Mouse (Mus musculus): ENCODE measurements around the gene Cacna1h. TPM values are rescaled to one million over a fixed set of nuclear protein-coding genes. Genes with fewer than 3 reads are reported as not detected.
A peak's percentile ranks its signal among the peaks of the same experiment; 100 is the strongest.

Cacna1h gene
- polyA plus RNA-seq, 1 experiment from 2014 or later, result 11.1 TPM

DNA sequence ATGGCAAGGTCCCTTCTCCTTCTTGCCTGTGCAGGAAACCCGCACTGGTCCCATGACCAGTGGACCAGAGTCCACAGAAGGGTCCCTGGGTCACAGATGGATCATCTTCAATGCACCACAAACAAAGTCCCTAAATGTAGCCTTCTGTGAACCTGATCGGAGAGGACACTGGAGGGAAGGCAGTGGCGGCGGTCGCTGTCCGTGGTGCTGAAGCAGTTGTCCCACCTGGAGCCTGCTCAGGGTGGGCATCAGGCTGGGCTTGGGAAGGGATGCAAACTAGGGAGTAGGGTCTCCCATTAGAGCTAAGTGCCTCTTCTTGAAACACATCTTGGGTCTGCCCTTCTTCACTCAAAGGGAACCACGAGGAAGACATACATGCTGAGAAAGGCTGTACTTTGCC is 33.1 kb downstream of the Cacna1h start:
- Histone ChIP-seq H3K4me1 (peaks cover 57% of the 10 kb centered on the region), H3K36me3 (peaks cover 30% of the 10 kb centered on the region)

GRCm38 (mm10) chr17:25398520-25398838 is 35.1 kb downstream of the Cacna1h start:
- no peaks in the 10 kb centered on the region for H3K9me3 ChIP-seq
- 58% methylated on average over 13 of the region's 13 CpGs for WGBS

More for the DNA sequence above, 33.1 kb downstream of the Cacna1h start:
- Histone ChIP-seq H3K27ac (no peak overlapping the region), H3K9me3 (no peaks in the 10 kb centered on the region), H3K27me3 (ENCODE audit: insufficient read depth, poor library complexity, severe bottlenecking) (peaks cover 4% of the 10 kb centered on the region; the same call in 1 of the 2 replicates), H3K4me3 (no peak overlapping the region)
- no peak for DNase-seq (ENCODE audit: low spot score)
- WGBS, result 5% methylated on average over 7 of the region's 7 CpGs

DNA sequence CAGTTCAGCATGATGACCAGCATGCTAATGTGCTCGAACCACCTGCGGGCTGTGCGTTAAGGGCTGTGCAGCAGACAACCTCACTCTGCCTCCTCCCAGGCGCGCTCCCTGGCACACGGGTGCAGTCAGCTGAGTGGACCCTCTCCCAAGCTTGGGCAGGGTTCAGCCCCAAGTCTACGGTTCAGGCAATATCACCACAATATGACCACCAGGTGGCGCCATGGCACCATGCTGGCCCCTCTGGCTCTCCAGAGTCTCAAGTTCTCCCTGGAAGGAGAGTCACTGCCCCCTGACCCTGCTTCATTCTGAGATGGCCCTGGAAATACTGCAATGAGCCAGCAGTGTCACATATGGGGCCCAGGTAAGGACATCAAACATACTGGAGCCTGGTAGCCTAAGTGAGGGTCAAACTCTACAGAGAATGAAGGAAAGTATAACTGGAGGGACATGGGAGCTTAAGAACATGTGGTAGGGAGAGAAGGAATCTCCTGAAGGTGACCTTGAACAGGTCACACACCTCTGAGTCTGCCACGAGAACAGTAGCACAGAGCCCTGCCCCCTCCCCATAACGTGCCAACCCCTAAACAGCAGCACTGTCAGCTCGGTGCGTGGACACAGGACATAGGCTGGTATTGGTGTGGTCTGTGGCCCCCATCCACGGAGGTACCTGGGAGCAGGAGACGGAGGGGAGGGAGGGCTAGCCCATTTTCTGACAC is 35.6 kb downstream of the Cacna1h start:
- H3K27ac ChIP-seq, result 0 out of 2 replicates have a peak overlapping the region, but pooled peaks have one; percentile 54
- no peaks in the 10 kb centered on the region for H3K9me3 ChIP-seq
- peaks cover 52% of the 10 kb centered on the region for H3K36me3 ChIP-seq
- H3K27me3 ChIP-seq (ENCODE audit: insufficient read depth, poor library complexity, severe bottlenecking), result no peaks in the 10 kb centered on the region
- peak; percentile 86 for DNase-seq (ENCODE audit: low spot score)
- whole genome bisulfite sequencing, result 28% methylated on average over 14 of the region's 14 CpGs
- no peak overlapping the region for H3K4me3 ChIP-seq
- H3K4me1 ChIP-seq, result peaks cover 39% of the 10 kb centered on the region

More at GRCm38 (mm10) chr17:25398520-25398838, 35.1 kb downstream of the Cacna1h start:
- peaks cover 50% of the 10 kb centered on the region for H3K36me3 ChIP-seq
- DNase-seq (ENCODE audit: low spot score), result no peak
- 0 out of 2 replicates have a peak overlapping the region, but pooled peaks have one; percentile 54 for H3K27ac ChIP-seq
- peaks cover 4% of the 10 kb centered on the region; the same call in 1 of the 2 replicates for H3K27me3 ChIP-seq (ENCODE audit: insufficient read depth, poor library complexity, severe bottlenecking)
- H3K4me1 ChIP-seq, result peaks cover 39% of the 10 kb centered on the region
- no peak overlapping the region for H3K4me3 ChIP-seq

GRCm38 (mm10) chr17:25394526-25394925 is 39.1 kb downstream of the Cacna1h start:
- peaks cover 81% of the 10 kb centered on the region for H3K36me3 ChIP-seq
- WGBS, result 78% methylated on average over 4 of the region's 4 CpGs

DNA sequence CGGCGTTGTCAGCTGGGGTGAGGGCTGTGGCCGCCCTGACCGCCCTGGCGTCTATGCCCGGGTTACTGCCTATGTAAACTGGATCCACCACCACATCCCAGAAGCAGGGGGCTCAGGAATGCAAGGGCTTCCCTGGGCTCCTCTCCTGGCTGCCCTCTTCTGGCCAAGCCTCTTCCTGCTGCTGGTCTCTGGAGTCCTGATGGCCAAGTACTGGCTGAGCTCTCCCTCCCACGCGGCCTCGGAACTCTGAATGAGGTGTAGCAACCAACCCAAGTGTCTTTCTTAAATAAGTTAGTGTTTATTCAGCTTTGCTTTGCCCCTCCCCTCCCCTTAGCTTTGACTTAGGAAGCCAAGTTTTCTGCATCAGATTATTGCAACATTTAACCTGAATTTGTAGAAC is 59.6 kb downstream of the Cacna1h start:
- 40% methylated on average over 9 of the region's 9 CpGs for WGBS
- H3K36me3 ChIP-seq, result peaks cover 50% of the 10 kb centered on the region
- no peaks in the 10 kb centered on the region for H3K9me3 ChIP-seq
- no peak overlapping the region for H3K27ac ChIP-seq
- H3K4me3 ChIP-seq, result no peak overlapping the region
- H3K27me3 ChIP-seq (ENCODE audit: insufficient read depth, poor library complexity, severe bottlenecking), result peaks cover 7% of the 10 kb centered on the region; the same call in 1 of the 2 replicates
- H3K4me1 ChIP-seq, result peaks cover 17% of the 10 kb centered on the region
- no peak for DNase-seq (ENCODE audit: low spot score)

More at GRCm38 (mm10) chr17:25394526-25394925, 39.1 kb downstream of the Cacna1h start:
- no peaks in the 10 kb centered on the region for H3K9me3 ChIP-seq
- peak overlapping the region; percentile 11; the same call in 1 of the 2 replicates for H3K27ac ChIP-seq
- no peak overlapping the region for H3K4me3 ChIP-seq
- DNase-seq (ENCODE audit: low spot score), result no peak
- H3K4me1 ChIP-seq, result peaks cover 17% of the 10 kb centered on the region
- H3K27me3 ChIP-seq (ENCODE audit: insufficient read depth, poor library complexity, severe bottlenecking), result no peaks in the 10 kb centered on the region

GRCm38 (mm10) chr17:25372491-25372890 is 61.1 kb downstream of the Cacna1h start:
- H3K4me3 ChIP-seq, result no peak overlapping the region

GRCm38 (mm10) chr17:25368973-25369372 is 64.6 kb downstream of the Cacna1h start, which contains the start of gene Tpsg1:
Gene Tpsg1 (plus strand): TSS chr17:25369273.
- 72% methylated on average over 3 of the region's 3 CpGs for WGBS

More at GRCm38 (mm10) chr17:25372491-25372890, 61.1 kb downstream of the Cacna1h start:
- Histone ChIP-seq H3K9me3 (no peaks in the 10 kb centered on the region), H3K4me1 (peaks cover 18% of the 10 kb centered on the region), H3K27me3 (ENCODE audit: insufficient read depth, poor library complexity, severe bottlenecking) (peaks cover 7% of the 10 kb centered on the region; the same call in 1 of the 2 replicates), H3K36me3 (peaks cover 35% of the 10 kb centered on the region), H3K27ac (no peak overlapping the region)
- DNase-seq (ENCODE audit: low spot score), result no peak
- 70% methylated on average over 8 of the region's 8 CpGs for WGBS

GRCm38 (mm10) chr17:25366005-25366404 is 67.6 kb downstream of the Cacna1h start, which contains the start of gene Tpsb2:
Gene Tpsb2 (plus strand): TSS chr17:25366305.
- 75% methylated on average over 2 of the region's 2 CpGs for WGBS
- Histone ChIP-seq H3K27me3 (ENCODE audit: insufficient read depth, poor library complexity, severe bottlenecking) (peaks cover 36% of the 10 kb centered on the region), H3K4me1 (peaks cover 11% of the 10 kb centered on the region; the same call in 1 of the 2 replicates)

More at GRCm38 (mm10) chr17:25368973-25369372, 64.6 kb downstream of the Cacna1h start, which contains the start of gene Tpsg1:
- H3K36me3 ChIP-seq, result peaks cover 4% of the 10 kb centered on the region; the same call in 1 of the 2 replicates
- H3K4me1 ChIP-seq, result peaks cover 20% of the 10 kb centered on the region
- no peak for DNase-seq (ENCODE audit: low spot score)
- H3K27ac ChIP-seq, result no peak within 1 kb of the TSS
- H3K27me3 ChIP-seq (ENCODE audit: insufficient read depth, poor library complexity, severe bottlenecking), result peaks cover 37% of the 10 kb centered on the region
- no peaks in the 10 kb centered on the region for H3K9me3 ChIP-seq
- H3K4me3 ChIP-seq, result no peak within 1 kb of the TSS

DNA sequence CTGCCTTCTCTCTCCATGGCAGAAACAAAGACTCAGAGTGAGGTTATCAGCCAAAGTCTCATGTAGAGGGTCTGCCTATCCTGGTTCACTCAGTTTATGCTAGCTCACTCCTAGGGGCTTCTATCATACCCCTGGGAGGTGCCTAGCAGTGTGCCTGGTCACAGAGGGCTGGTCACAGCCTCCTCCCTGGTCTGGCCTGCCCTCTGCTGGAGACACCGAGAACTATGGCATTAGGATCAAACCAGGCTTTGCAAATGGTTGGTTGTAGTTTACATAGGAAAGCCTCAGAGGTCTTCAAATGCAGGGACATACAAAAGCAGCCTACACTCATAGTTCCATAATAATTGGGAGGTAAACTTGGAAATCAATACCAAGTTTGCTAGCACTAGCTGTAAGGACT is 69.9 kb downstream of the Cacna1h start:
- Histone ChIP-seq H3K36me3 (no peaks in the 10 kb centered on the region), H3K4me1 (peaks cover 7% of the 10 kb centered on the region; the same call in 1 of the 2 replicates), H3K27me3 (ENCODE audit: insufficient read depth, poor library complexity, severe bottlenecking) (peaks cover 33% of the 10 kb centered on the region), H3K4me3 (no peak overlapping the region), H3K9me3 (no peaks in the 10 kb centered on the region), H3K27ac (no peak overlapping the region)
- 0% methylated on average over 1 of the region's 1 CpGs for WGBS
- DNase-seq (ENCODE audit: low spot score), result no peak

More at GRCm38 (mm10) chr17:25366005-25366404, 67.6 kb downstream of the Cacna1h start, which contains the start of gene Tpsb2:
- H3K27ac ChIP-seq, result no peak within 1 kb of the TSS
- DNase-seq (ENCODE audit: low spot score), result no peak
- no peaks in the 10 kb centered on the region for H3K36me3 ChIP-seq
- no peak within 1 kb of the TSS for H3K4me3 ChIP-seq
- H3K9me3 ChIP-seq, result no peaks in the 10 kb centered on the region

DNA sequence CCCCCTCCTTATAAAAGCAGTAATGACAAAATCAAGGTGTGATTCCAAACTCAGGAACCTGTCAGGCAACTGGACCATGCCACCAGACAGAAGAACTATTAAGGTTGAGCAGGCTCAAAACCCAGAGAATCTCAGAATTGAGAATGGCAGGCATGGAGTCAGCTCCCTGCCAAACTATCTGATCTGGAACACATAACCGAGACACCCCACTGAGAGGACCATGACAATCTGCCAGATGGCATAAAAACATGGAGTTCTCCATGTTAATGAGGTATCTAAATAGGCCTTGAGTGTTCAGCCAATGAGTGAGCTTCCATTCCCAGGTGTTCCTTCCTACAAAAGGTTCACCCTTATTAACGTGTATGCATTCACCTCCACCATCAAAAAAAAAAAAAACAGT is 72.3 kb downstream of the Cacna1h start:
- H3K27me3 ChIP-seq (ENCODE audit: insufficient read depth, poor library complexity, severe bottlenecking), result peaks cover 23% of the 10 kb centered on the region
- 67% methylated on average over 2 of the region's 2 CpGs for WGBS
- no peak for DNase-seq (ENCODE audit: low spot score)
- no peaks in the 10 kb centered on the region for H3K4me1 ChIP-seq
- H3K36me3 ChIP-seq, result no peaks in the 10 kb centered on the region
- no peak overlapping the region for H3K27ac ChIP-seq
- H3K4me3 ChIP-seq, result no peak overlapping the region
- H3K9me3 ChIP-seq, result no peaks in the 10 kb centered on the region

- DNase-seq (ENCODE audit: low spot score), result no peak
- H3K4me1 ChIP-seq, result peaks cover 8% of the 10 kb centered on the region
- 90% methylated on average over 4 of the region's 4 CpGs for WGBS
- peaks cover 19% of the 10 kb centered on the region for H3K27me3 ChIP-seq (ENCODE audit: insufficient read depth, poor library complexity, severe bottlenecking)
- H3K4me3 ChIP-seq, result no peak within 1 kb of the TSS
- no peaks in the 10 kb centered on the region for H3K9me3 ChIP-seq
- no peaks in the 10 kb centered on the region for H3K36me3 ChIP-seq
- H3K27ac ChIP-seq, result no peak within 1 kb of the TSS
Observed at GRCm38 (mm10) chr17:25345462-25345861, 88.1 kb downstream of the Cacna1h start, which contains the start of gene Tpsab1. Gene Tpsab1 (minus strand): TSS chr17:25345562.

DNA sequence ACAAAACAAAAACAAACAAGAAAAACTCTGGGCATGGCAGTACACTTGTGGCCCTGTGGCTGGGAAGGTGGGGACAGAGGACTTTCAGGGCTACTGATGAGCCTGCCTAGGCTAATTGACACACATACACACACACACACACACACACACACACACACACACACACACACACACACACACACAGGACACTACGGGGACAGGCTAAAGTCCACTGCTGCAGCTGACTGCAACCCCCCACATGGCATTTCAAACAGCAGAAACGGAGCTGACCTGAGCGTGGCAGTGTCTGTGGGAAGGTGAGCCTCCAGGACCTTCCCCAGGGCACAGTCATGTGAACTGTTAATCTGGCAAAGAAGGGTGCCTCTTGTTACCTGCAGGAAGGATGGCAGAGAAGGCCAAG is 92.1 kb downstream of the Cacna1h start:
- peaks cover 8% of the 10 kb centered on the region for H3K4me1 ChIP-seq
- no peaks in the 10 kb centered on the region for H3K36me3 ChIP-seq
- WGBS, result 45% methylated on average over 3 of the region's 3 CpGs
- no peaks in the 10 kb centered on the region for H3K9me3 ChIP-seq
- no peak overlapping the region for H3K27ac ChIP-seq
- H3K27me3 ChIP-seq (ENCODE audit: insufficient read depth, poor library complexity, severe bottlenecking), result peaks cover 14% of the 10 kb centered on the region
- H3K4me3 ChIP-seq, result no peak overlapping the region
- no peak for DNase-seq (ENCODE audit: low spot score)

- no peaks in the 10 kb centered on the region for H3K9me3 ChIP-seq
- H3K36me3 ChIP-seq, result no peaks in the 10 kb centered on the region
- H3K27me3 ChIP-seq (ENCODE audit: insufficient read depth, poor library complexity, severe bottlenecking), result peaks cover 12% of the 10 kb centered on the region; the same call in 1 of the 2 replicates
- DNase-seq (ENCODE audit: low spot score), result no peak
- H3K4me1 ChIP-seq, result peaks cover 8% of the 10 kb centered on the region
- H3K27ac ChIP-seq, result no peak overlapping the region
- 86% methylated on average over 6 of the region's 6 CpGs for WGBS
- no peak overlapping the region for H3K4me3 ChIP-seq
Observed at GRCm38 (mm10) chr17:25340003-25340402, 93.6 kb downstream of the Cacna1h start.
